Mouse (Mus musculus) spleen, adult 2 months (tissue): ENCODE results near the gene Ttll13.

ENCODE experiments used
- CTCF ChIP-seq: fragments of 200-500 bp; IDR thresholded peaks from 2 replicates; pipeline ENCODE4 v1.5.1; 2011; ENCODE audit warnings: mild to moderate bottlenecking, inconsistent platforms; ENCODE audit not compliant: insufficient read depth, insufficient read length, insufficient replicate concordance; ENCODE audit errors: extremely low read depth
- POLR2A ChIP-seq: fragments of 200-500 bp; IDR thresholded peaks from 2 replicates; pipeline ENCODE4 v1.6.1; 2011; ENCODE audit warnings: low read depth, low read length, inconsistent platforms

- TF ChIP-seq POLR2A: no peak
- TF ChIP-seq CTCF: no peak
Observed at GRCm38 (mm10) chr7:80208026-80208642, 38.0 kb upstream of the Ttll13 start.
